Mouse (Mus musculus) adrenal gland, postnatal 4 days (tissue): ENCODE measurements around the gene Gbp3. TPM values are rescaled to one million over a fixed set of nuclear protein-coding genes. Genes with fewer than 3 reads are reported as not detected.
"Not testable (repeated sequence)": the region's sequence is repeated elsewhere in the genome, so short reads cannot be mapped to it uniquely, and the experiment has no call there.

ENCODE experiments used
- DNase-seq, 2 experiments: peaks; one replicate each; pipeline ENCODE4 v3.0.0; 2021 to 2022; ENCODE audit warnings: low spot score in 2 of 2, mixed read lengths in 2 of 2
- long read RNA-seq, 2 experiments: library from polyadenylated mRNA; stranded (forward); transcript quantifications; one replicate each; pipeline ENCODE4 v2.0.0; 2021
- total RNA-seq, 2 experiments: library from RNA; stranded (reverse); gene quantifications; 2 replicates each; pipeline ENCODE4 v1.2.3; 2021

Gene Gbp3
- 1 to 10 TPM; 6.7 to 7.8 TPM for total RNA-seq
- long read RNA-seq, experiment 1, partial matches to known transcripts = 0 of 3 reads
- long read RNA-seq, experiment 1, other reads (novel, unspliced or antisense) = 1 of 3 reads
- long read RNA-seq, experiment 2, partial matches to known transcripts = 1 of 9 reads
- long read RNA-seq, experiment 2, other reads (novel, unspliced or antisense) = 4 of 9 reads

DNA sequence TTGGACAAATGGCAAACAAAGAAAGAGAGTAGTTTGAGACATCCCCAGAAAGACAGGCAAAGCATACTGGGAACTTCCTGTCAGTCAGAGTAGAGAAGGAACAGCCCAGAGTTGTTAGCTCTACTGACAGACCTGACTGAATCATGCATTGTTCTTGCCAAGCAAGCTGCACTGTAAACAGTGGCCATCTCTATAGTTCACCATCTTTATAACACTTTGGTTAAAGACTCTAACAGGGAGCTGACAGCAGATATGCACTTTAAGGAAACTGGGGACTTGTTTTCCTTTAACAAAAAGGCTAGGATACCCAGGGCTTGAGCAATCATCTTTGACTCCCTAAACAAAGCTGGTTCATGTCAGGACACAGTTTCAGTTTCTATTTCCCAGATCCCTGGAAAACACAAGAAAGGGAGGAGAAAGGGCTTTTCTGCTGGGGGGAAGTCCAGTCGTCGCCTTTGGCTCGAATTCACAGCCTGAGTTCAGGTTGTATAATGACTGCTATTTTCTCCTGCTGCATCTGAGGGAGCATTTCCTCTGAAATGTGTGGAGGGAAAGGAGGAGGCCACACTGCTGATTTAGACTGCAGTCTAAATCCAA lies at the start of gene Gbp3:
Gbp3 (plus strand) TSS at position 395 of the 597 bp plus-strand sequence.
- DNase-seq = no peak

DNA sequence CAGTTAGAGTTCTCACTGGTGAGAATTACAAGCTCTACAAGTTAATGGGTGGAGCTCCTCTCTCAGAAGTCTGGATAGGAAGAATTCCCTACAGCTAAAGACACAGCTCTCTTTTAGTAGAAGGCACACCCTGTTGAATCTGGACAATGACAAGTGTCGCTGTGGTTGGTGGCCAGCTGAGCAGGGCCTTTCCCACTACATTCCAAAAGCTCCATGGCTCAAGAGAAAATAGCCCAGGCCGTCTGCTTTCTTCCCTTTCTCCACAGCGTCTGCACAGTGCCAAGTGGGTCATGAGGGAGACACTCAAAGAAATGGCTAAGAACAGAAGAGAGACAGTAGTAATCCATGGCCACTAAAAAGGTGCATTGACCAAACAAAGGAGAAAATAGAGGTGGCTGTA lies 31.7 kb upstream of the Gbp3 start:
- no peak for DNase-seq

DNA sequence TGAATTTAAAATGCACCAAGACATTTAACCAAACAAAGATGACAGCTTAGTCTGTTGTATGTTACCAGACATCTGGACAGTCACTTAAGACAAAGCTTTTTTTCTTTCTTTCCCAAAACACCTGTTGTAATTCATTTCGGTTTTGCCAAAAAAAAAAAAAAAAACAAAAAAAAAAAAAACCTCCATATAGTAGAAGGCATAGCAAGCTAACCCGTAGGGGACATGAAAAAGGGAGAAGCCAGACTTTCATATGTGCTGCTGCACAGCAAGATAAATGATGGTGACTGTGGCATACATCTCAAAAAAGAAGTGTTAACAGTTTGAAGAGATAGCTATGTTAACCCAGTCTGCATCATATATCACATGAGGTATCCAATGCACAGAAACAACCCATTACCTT lies 30.2 kb upstream of the Gbp3 start:
- DNase-seq = no peak

DNA sequence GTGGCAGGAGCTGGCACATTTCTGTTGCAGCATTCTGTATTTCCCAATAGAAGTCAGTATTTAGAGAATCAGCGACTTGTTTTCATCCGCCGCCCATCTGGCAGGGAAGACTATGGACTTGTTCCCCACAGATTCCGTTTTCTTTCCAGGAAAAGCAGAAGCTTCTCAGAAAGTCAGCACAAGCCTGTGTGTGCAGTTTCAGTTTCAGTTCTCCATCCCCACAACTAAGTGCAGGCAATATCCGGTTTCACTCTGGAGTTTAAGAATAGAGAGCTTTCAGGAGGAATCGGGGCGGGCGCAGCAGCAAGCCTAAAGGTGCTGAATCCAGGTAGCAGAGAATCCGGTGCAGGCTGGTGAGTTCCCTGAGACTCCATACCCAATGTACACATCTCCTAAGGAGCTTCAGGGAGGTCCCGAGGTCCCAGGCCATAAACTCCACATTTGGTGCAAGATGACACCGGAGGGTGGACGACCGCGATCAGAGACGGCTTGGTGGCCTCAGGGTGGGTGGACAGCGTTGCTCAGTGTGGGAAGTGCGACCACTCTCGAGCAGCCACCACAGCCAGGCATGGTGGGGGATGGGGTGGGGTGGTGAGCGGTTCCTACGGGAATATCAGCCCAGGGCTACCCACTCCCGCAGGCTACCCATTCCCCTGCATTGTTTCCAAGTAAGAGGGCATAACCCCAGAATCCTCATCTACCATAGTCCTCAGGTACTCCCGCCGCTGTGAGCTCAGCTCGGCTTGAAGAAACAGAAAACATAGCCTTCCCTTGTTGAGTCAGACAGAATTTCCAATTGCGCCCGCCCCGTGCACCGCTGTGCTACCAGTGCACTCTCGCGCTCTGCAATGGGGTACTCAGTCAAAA lies 29.5 kb upstream of the Gbp3 start, which contains the start of gene Gbp7:
Gbp7 (plus strand) TSS at position 256 of the 867 bp plus-strand sequence.
- DNase-seq = peak; percentile 3 to 10

DNA sequence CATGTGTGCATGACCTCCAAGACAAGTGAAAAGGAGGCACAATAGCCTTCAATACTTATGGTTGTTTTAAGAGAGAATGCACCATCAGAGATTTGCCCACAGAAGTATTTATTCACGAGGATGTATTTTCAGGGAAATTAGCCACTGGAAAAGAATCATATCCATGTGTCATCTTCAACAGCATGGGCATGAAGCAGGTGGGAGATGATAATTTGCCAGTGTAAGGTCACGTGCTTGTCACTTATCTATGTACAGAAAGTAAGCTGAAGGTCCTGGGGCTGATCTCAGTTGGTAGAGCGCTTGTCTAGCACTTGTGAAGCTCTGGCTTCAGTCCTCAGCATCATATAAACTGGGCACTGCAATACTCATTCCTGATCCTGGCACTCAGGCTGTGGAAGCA lies 28.2 kb upstream of the Gbp3 start:
- DNase-seq = no peak

DNA sequence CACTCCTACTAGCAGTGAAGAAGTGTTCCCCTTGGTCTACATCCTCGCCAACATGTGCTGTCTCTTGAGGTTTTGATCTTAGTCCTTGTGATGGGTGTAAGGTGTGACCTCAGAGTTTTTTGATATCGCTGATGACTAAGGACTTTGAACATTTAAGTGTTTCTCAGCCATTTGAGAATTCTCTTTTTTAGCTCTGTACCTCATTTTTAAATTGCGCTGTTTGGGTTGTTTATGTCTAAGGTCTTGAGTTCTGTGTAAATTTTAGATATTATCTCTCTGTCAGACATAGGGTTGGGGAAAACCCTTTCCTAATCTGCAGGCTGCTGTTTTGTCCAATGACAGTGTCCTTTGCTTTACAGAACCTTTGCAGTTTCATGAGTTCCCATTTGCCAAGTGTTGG lies 26.6 kb upstream of the Gbp3 start:
- DNase-seq = no peak

DNA sequence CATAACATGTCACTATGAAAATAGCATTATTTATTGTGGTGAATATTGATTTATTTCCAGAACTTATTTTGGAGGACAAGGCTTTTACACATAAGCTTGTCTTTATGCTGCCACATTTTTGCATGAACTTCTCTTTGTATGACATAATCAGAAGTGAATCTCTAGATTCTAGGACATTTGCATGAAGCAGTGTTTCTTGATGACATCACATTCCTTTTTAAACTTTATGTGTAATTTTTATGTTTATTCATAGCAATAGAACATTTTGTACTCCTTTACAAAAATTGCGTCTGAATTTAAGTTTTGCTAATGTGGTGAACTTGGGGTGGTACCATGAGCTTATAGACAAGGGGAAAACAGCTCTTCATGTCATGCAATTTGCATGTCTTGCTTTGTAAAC lies 24.2 kb upstream of the Gbp3 start:
- no peak for DNase-seq

DNA sequence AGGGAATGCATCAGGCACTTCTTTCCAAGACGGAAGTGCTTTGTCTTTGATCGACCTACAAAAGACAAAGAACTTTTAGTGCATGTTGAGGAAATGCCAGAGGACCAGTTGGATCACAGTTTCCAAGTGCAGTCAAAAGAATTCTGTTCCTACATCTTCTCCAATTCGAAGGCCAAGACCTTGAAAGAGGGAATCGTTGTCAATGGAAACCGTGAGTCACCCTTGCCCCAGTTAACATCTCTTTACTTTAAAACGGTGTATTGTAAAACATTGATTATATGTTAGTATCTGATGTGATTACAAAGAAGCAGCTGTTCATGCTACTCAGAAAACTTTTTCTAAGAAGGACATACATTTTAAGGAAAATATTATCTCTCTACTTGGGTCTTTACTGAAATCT lies 18.4 kb upstream of the Gbp3 start:
- no peak for DNase-seq

DNA sequence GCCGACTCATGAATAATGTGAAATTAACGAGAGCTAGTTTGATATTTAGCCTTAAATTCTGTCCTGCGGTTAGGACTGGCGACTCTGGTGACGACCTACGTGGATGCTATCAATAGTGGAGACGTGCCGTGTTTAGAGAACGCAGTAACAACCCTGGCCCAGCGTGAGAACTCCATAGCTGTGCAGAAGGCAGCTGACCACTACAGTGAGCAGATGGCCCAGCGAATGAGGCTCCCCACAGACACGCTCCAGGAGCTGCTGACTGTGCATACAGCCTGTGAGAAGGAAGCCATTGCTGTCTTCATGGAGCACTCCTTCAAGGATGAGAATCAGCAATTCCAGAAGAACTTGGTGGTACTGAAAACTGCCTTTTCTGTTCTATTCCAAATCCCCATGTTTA lies 17.1 kb upstream of the Gbp3 start:
- DNase-seq = not testable (repeated sequence)

DNA sequence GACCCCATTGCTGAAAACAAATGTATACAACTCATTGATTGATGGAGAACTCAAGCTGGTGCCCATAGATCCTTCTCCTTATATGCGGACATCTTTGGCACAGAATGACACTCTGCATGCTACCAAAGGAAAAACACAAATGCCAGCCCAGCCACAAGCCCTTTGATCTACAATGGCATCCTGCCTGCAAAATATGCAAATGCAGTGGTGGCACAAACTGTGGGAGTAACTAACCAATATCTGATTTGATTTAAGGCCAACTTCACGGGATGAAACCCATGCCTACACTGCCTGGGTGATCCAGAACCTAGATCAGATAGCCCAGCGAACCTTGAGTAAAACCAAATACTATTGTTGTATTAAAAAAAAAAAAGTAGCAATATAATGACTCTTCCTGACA lies 13.1 kb upstream of the Gbp3 start:
- no peak for DNase-seq

DNA sequence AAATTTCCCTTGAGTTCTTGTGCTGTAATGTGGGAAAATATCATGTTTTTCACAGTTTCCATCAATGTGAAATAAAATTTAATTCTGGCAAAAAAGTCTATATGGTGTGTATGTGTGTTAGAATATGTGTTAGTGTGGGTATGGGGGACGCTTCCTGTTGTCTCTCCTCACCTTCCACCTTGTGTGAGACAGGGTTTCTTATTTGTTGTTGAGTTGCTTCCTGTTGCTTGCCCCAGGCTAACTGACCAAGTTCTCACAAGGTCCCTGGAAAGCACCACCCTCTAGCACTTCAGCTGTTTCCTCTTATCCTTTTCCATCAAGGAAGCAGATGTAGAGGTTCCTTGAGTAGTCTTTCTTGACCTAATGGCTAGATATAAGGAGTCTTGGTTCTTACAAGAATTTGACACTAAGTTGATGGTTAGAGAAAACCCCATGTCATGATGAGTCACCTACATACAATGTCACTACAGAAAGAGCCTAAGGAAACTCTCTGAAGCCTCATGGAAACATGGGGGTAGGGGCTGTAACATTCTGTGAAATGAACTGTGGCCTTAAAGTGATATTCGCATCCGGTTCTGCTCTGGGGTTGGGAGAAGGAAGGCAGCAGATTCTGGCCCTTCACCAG lies 9.7 kb upstream of the Gbp3 start:
- no peak for DNase-seq

DNA sequence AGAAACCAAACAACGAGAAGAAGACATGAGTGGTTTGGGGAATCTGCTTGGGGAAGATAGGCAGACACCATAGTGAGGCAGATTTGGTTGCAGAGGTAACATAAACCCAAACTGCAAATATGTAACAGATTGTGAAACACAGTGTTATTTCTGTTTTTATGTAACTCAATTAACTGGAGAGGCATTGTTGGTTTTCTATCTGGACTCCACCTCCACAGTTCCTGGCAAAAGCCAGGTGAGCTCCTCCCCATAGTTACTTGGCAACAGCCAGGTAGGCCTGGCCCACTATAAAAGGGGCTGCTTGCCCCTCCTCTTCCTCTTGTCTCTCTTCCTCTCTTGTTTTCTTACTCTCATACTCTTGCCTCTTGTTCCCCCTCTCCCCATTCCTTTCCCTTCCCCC lies 5.2 kb upstream of the Gbp3 start:
- no peak for DNase-seq

DNA sequence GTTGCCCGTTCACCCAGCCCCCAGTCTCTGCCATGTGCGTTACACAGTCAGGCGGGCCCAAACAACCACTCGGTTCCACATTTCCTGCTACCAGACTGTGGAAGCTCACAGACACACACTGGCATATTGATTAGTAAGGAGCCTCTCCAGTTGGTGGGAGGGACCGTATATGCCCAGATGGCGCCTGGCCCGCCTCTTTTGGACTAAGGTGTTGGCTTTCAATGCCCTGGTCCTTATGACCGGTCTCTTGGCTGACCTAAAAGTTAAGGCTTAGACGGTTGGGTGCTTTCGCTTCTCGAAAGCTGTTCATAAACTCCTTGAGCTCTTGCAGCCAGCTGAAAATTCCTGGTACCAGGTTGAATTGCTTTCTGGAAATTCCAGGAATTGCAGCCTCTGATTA lies 4.2 kb upstream of the Gbp3 start:
- no peak for DNase-seq

DNA sequence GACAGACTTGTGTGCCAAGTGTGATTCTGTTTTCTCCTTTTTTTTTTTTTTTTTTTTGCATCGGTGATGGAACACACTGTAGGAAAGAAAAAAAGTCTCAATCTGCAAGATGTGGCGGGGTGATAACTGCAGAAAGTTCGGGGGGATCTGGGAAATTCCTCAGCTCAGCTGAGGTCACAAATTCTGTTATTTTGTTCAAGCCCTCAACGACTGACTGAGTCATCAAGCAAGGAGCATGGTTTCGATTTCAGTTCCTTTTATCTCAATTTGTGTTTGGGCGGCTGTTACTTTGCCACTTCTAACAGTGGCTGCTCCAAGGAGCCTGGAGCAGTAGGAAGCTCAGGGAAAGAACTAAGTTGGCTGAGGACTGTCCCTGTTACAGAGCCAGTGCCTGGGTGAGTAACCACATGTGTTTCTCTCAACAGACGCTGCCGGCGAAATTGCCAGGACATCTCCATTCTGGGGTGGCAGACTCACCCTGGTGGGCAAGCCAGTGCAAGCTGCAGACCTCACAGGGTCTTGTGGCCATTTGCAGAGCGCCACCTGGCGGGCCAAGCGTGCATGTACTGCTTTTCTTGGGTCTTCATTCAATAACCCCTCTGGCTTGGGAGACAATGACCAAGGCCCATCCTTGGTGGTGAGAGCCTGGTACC lies 596 bp downstream of the Gbp3 start:
- peak; percentile 63 to 77 for DNase-seq

DNA sequence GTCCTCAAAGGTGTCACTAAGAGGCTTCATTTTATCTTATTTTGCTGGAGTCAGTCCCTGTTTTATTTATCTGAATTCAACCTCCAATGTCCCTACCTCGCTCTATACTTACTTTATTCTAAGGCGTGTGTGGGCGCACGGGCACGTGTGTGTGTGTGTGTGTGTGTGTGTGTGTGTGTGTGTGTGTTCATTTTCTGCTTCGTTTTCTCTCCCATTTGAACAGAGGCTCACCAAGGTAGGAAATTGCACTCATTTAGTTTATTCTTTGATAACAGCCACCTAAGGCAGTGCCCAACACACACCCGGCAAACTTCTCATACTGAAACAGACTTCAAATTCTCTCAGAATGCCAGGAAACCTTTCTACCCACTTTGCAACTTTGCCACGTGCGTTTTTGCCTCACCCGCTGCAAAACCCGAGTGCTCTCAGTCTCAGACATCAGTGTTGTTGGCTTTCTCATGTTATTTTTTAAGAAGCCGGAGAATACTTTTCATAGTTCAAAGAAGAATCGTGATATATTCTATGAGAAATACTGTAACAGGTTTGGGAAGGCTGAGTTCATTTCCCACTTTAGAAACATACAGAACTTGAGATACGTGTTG lies 1.3 kb downstream of the Gbp3 start:
- no peak for DNase-seq

DNA sequence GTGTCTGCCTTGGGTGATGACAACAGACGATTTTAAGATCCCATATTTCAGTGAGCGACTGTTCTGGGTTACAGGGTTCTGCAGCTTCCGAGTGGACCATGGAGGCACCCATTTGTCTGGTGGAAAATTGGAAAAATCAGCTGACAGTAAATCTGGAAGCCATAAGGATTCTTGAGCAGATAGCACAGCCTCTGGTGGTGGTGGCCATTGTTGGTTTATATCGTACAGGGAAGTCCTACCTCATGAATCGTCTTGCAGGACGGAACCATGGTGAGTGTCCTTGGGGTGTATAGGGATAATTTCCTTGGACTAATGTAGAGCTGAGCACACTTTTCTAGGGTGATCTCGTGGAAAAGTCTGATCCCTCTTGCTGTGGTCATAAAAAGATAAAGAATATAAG lies 1.8 kb downstream of the Gbp3 start:
- DNase-seq = no peak

DNA sequence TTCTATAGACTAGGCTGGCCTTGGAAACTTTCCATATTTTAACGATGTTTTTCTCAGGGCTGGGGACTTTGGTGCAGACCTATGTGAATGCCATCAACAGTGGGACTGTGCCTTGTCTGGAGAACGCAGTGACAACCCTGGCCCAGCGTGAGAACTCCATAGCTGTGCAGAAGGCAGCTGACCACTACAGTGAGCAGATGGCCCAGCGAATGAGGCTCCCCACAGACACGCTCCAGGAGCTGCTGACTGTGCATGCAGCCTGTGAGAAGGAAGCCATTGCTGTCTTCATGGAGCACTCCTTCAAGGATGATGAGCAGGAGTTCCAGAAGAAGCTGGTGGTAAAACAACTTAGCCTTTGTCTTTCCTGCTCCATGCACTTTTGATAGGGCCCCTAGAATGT lies 7.7 kb downstream of the Gbp3 start:
- DNase-seq = not testable (repeated sequence)

DNA sequence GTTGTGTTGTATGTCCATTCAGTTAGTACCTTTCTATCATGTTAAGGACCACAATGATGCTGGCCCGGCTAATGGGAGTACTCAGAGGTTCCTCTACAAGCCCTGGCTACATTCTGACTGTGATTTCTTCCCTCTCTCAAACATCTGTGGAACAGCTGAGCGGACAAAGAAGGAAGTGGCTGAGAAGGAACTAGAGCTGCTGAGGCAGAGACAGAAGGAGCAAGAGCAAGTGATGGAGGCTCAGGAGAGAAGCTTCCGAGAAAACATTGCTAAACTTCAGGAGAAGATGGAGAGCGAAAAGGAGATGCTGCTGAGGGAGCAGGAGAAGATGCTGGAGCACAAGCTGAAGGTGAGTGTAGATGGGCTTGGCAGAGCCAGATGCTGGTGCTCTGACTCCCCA lies 10.9 kb downstream of the Gbp3 start:
- DNase-seq = no peak

DNA sequence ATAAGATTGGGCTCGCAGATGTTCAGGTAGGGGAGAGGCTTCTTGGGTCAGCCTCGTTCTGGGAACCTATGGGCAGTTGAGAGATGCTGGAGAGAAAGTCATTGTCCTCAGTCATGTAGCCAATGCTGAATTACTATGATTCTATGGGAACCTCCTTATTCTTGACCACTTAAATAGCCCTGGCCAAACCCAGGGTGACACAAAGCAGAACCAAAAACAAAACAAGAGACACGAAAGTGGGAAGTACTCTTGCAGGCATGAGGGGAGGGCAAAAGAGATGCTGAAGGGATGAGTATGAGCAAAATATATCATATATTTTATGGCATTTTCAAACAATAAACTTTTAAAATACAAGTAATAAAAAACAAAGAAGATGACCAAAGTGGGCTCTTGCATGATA lies 17.3 kb downstream of the Gbp3 start:
- DNase-seq = no peak

DNA sequence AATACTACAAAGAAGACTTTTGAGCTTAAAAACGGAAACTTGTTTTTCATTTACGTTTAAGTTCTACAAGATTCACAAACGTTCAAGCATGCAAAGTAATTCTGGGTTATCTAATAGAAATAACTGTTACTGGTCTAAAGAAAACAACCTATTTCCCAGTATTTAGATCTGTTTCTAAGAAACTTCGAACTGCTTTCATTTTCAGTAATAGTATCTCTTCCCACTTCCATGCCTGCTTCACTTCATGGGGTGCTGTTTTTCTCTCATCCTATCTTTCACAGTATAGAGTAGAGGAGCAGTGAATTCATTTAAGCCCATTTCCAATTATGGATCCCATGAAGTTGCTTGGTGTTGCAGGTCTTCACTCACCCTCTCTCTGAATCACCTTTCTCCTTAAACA lies 18.5 kb downstream of the Gbp3 start:
- DNase-seq = no peak

DNA sequence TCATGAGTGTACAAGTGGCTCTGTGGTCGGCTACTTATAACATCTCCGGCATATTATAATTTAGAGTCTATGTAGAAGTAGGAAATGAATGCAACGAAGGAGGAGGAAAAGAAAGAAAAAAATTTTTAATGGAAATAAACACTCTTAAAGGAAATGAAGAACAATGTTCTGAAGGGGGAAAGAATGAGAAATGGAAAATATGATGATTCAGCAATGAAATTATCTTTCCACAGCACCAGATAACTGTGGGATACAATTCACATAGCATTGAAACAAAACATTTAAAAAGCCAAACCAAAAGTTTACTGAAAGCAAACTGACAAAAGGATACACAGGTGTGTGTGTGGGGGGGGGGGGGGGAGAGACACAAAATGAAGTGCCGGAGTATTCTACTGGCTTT lies 23.2 kb downstream of the Gbp3 start:
- DNase-seq = no peak
